Mouse (Mus musculus) adrenal gland, adult (tissue): ENCODE measurements around the gene Tsku.

ENCODE experiments used
- DNase-seq, 2 experiments: peaks; one replicate each; pipeline ENCODE4 v3.0.0; 2022 to 2023; ENCODE audit warnings: low spot score in 1 of 2; ENCODE audit not compliant: inconsistent age in 2 of 2

Gene Tsku

GRCm38 (mm10) chr7:98361063-98361652 lies at the start of gene Tsku:
TSS of gene Tsku (minus strand) at chr7:98361328.
- peak; percentile 95 to 97 for DNase-seq

GRCm38 (mm10) chr7:98407615-98408014 lies 46.5 kb upstream of the Tsku start:
- DNase-seq: no peak

GRCm38 (mm10) chr7:98403996-98404395 lies 42.9 kb upstream of the Tsku start:
- DNase-seq: peak in 1 of 2 experiments; percentile 5

- no peak for DNase-seq
Measured at GRCm38 (mm10) chr7:98402582-98403574, 41.8 kb upstream of the Tsku start.

- DNase-seq: peak; percentile 93 to 96
Measured at GRCm38 (mm10) chr7:98392466-98393201, 31.5 kb upstream of the Tsku start.

- DNase-seq: peak; percentile 38 to 63
Measured at GRCm38 (mm10) chr7:98391351-98391936, 30.3 kb upstream of the Tsku start.

- peak; percentile 68 to 82 for DNase-seq
Measured at GRCm38 (mm10) chr7:98390486-98390885, 29.4 kb upstream of the Tsku start.

GRCm38 (mm10) chr7:98389656-98390055 lies 28.5 kb upstream of the Tsku start:
- DNase-seq: no peak

- DNase-seq: peak; percentile 63 to 64
Measured at GRCm38 (mm10) chr7:98388881-98389501, 27.9 kb upstream of the Tsku start.

- DNase-seq: no peak
Measured at GRCm38 (mm10) chr7:98387201-98387600, 26.1 kb upstream of the Tsku start.

- DNase-seq: peak; percentile 81 to 89
Measured at GRCm38 (mm10) chr7:98385168-98385567, 24.0 kb upstream of the Tsku start.

GRCm38 (mm10) chr7:98383337-98383736 lies 22.2 kb upstream of the Tsku start:
- DNase-seq: peak; percentile 53 to 85

GRCm38 (mm10) chr7:98382784-98383183 lies 21.7 kb upstream of the Tsku start:
- peak; percentile 36 to 75 for DNase-seq

- DNase-seq: peak in 1 of 2 experiments; percentile 20
Measured at GRCm38 (mm10) chr7:98380224-98380925, 19.2 kb upstream of the Tsku start.

GRCm38 (mm10) chr7:98379232-98379631 lies 18.1 kb upstream of the Tsku start:
- no peak for DNase-seq

GRCm38 (mm10) chr7:98377257-98377656 lies 16.1 kb upstream of the Tsku start:
- DNase-seq: no peak

- DNase-seq: no peak
Measured at GRCm38 (mm10) chr7:98371161-98371560, 10.0 kb upstream of the Tsku start.

- no peak for DNase-seq
Measured at GRCm38 (mm10) chr7:98369762-98370369, 8.7 kb upstream of the Tsku start.

- no peak for DNase-seq
Measured at GRCm38 (mm10) chr7:98361662-98362061, 534 bp upstream of the Tsku start.

GRCm38 (mm10) chr7:98360621-98360990 lies 522 bp downstream of the Tsku start:
- peak; percentile 40 to 76 for DNase-seq
